Mouse (Mus musculus): ENCODE measurements at regions not wholly inside any gene's neighbourhood (a gene's known extent, or its start where the extent isn't known, plus 50 kb on each side); places are given as distances from the start of the nearest gene placed in this dataset.

GRCm38 (mm10) chr4:125222922-125223321, 95.3 kb upstream of the Zc3h12a start:
- TF ChIP-seq MAFK (IDR thresholded peaks at IDR 0.05; ENCODE audit: insufficient read depth, low read depth, low read length) (no peak), ZNF384 (IDR thresholded peaks at IDR 0.05; ENCODE audit: low read depth, low read length) (no peak)

Data from ES-E14 (cell line).